Mouse (Mus musculus): Measurements from ENCODE around the gene Cables2. TPM values are rescaled to one million over a fixed set of nuclear protein-coding genes. Genes with fewer than 3 reads are reported as not detected.

The Cables2 gene
- polyA plus RNA-seq, 1 experiment: 13.2 TPM

DNA sequence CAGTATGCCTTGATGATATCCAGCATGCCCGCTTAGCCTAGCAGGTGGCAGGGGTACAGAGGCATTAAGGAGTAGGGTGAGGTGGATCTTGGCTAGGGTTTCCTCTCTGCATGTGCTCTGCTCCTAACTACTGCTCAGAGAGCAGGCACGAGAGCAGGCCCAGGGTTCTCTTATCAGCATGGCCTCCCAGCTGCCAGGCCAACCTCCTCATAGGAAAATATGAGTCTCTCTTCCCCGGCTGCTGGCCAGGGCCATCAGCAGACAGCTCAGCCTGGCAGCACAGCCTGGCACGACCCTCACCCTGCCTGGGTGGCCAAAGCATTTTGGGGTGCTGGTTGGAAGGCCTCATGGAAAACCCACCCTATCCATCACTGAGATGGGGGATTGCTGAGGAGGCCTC is 37.9 kb upstream of the Cables2 start:
- H3K9ac ChIP-seq (ENCODE audit: low read depth, poor library complexity, severe bottlenecking): no peak overlapping the region
- H3K27me3 ChIP-seq (ENCODE audit: control insufficient read depth, insufficient read depth, low read length, poor library complexity, severe bottlenecking): no peaks in the 10 kb centered on the region
- no peak overlapping the region for H3K4me3 ChIP-seq (ENCODE audit: low read depth, low read length)
- H3K36me3 ChIP-seq (ENCODE audit: control insufficient read depth, insufficient read depth, low read length, poor library complexity, severe bottlenecking): no peaks in the 10 kb centered on the region
- no peak overlapping the region for H3K27ac ChIP-seq (ENCODE audit: insufficient read depth, low read length)
- no peaks in the 10 kb centered on the region for H3K9me3 ChIP-seq (replicated peaks; ENCODE audit: control insufficient read depth, insufficient read depth, low read length, poor library complexity, severe bottlenecking)
- no peaks in the 10 kb centered on the region for H3K4me1 ChIP-seq (ENCODE audit: control insufficient read depth, insufficient read depth, low read length)
- TF ChIP-seq POLR2A (IDR thresholded peaks at IDR 0.05; ENCODE audit: insufficient read depth, low read length) (no peak), EP300 (IDR thresholded peaks at IDR 0.05; ENCODE audit: insufficient read depth, low read depth, low read length) (no peak), CTCF (IDR thresholded peaks at IDR 0.05; ENCODE audit: low read depth, low read length) (no peak)

DNA sequence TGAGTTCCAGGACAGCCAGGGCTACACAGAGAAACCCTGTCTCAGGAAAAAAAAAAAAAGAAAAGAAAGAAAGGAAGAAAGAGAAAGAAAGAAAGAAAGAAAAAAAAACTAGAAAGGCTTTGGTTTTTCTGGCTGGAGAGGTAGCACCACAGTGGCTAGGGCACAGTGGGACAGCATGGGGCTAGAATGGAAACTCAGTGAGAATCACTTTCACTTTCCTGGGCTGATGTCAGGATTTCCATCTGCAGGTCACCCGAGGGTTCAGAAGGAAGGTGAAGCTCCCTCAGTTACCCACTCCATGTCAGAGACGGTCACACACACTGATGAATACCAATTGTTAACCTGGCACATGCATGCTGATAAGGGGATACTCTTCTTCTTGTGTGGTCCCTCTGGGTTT is 34.4 kb upstream of the Cables2 start:
- TF ChIP-seq EP300 (IDR thresholded peaks at IDR 0.05; ENCODE audit: insufficient read depth, low read depth, low read length): no peak
- no peak for TF ChIP-seq CTCF (IDR thresholded peaks at IDR 0.05; ENCODE audit: low read depth, low read length)
- no peak for TF ChIP-seq POLR2A (IDR thresholded peaks at IDR 0.05; ENCODE audit: insufficient read depth, low read length)
- Histone ChIP-seq H3K36me3 (ENCODE audit: control insufficient read depth, insufficient read depth, low read length, poor library complexity, severe bottlenecking) (no peaks in the 10 kb centered on the region), H3K27ac (ENCODE audit: insufficient read depth, low read length) (no peak overlapping the region), H3K4me1 (ENCODE audit: control insufficient read depth, insufficient read depth, low read length) (no peaks in the 10 kb centered on the region), H3K4me3 (ENCODE audit: low read depth, low read length) (no peak overlapping the region), H3K9me3 (replicated peaks; ENCODE audit: control insufficient read depth, insufficient read depth, low read length, poor library complexity, severe bottlenecking) (no peaks in the 10 kb centered on the region), H3K27me3 (ENCODE audit: control insufficient read depth, insufficient read depth, low read length, poor library complexity, severe bottlenecking) (no peaks in the 10 kb centered on the region), H3K9ac (ENCODE audit: low read depth, poor library complexity, severe bottlenecking) (no peak overlapping the region)

DNA sequence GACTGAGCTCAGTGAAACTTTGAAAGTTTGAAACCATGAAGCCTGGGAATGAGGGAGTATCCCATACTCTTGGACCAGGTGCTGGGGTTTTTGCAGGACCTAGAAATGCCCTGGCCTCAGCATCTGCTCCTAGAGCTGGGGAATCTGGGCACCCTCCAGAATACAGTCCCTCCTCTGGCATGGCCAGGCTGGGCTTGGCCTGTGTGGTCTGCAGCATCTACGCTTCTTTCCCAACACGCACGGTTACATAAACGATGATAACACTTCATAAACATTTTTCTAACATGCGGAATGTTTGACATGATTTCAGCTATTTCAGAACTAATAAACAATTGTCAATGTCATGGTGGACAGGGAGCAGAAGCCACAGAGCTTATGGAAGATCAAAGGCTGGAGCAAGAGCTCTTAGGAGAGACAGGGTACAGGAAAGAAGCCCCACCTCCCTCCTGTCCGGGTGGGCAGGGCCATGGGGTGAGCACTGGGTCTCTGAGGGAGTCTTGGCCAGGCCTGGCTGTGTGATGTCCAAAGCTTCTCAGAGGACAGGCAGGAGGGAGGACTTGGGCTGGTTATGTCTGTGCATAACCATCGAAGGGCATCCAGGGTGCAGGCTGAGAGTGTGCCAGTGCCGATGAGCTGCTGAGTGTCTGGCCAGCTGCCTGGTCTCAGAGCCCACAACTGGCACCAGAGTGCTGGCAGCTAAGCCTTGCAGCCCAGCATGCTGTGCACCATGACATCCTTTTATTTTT is 33.3 kb upstream of the Cables2 start:
- no peak for TF ChIP-seq EP300 (IDR thresholded peaks at IDR 0.05; ENCODE audit: insufficient read depth, low read depth, low read length)
- TF ChIP-seq POLR2A (IDR thresholded peaks at IDR 0.05; ENCODE audit: insufficient read depth, low read length): no peak
- TF ChIP-seq CTCF (IDR thresholded peaks at IDR 0.05; ENCODE audit: low read depth, low read length): no peak
- Histone ChIP-seq H3K9me3 (replicated peaks; ENCODE audit: control insufficient read depth, insufficient read depth, low read length, poor library complexity, severe bottlenecking) (no peaks in the 10 kb centered on the region), H3K9ac (ENCODE audit: low read depth, poor library complexity, severe bottlenecking) (no peak overlapping the region), H3K27me3 (ENCODE audit: control insufficient read depth, insufficient read depth, low read length, poor library complexity, severe bottlenecking) (no peaks in the 10 kb centered on the region), H3K36me3 (ENCODE audit: control insufficient read depth, insufficient read depth, low read length, poor library complexity, severe bottlenecking) (no peaks in the 10 kb centered on the region), H3K4me3 (ENCODE audit: low read depth, low read length) (no peak overlapping the region), H3K4me1 (ENCODE audit: control insufficient read depth, insufficient read depth, low read length) (no peaks in the 10 kb centered on the region), H3K27ac (ENCODE audit: insufficient read depth, low read length) (no peak overlapping the region)

DNA sequence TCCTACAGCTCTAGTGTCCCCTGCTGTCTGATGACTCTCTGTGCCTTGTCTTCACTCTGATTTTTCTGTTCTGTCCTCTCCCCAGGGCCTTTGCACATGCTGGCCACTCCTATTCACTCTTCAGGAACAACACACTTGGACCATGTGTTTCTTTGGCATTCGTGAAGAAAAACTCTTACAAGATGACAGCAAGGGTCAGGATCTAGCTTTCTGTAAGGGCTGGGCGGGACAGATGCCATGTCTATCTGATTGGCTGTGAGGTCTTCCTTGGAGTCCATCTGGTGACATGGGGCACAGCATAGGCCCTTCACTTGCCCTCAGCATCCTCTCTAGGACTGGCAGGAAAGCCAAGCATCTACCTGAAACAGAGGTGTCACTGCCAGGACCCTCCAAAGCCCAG is 32.7 kb upstream of the Cables2 start:
- TF ChIP-seq POLR2A (IDR thresholded peaks at IDR 0.05; ENCODE audit: insufficient read depth, low read length) (no peak), EP300 (IDR thresholded peaks at IDR 0.05; ENCODE audit: insufficient read depth, low read depth, low read length) (no peak), CTCF (IDR thresholded peaks at IDR 0.05; ENCODE audit: low read depth, low read length) (no peak)
- Histone ChIP-seq H3K27ac (ENCODE audit: insufficient read depth, low read length) (no peak overlapping the region), H3K9me3 (replicated peaks; ENCODE audit: control insufficient read depth, insufficient read depth, low read length, poor library complexity, severe bottlenecking) (no peaks in the 10 kb centered on the region), H3K9ac (ENCODE audit: low read depth, poor library complexity, severe bottlenecking) (no peak overlapping the region), H3K36me3 (ENCODE audit: control insufficient read depth, insufficient read depth, low read length, poor library complexity, severe bottlenecking) (no peaks in the 10 kb centered on the region), H3K27me3 (ENCODE audit: control insufficient read depth, insufficient read depth, low read length, poor library complexity, severe bottlenecking) (no peaks in the 10 kb centered on the region), H3K4me3 (ENCODE audit: low read depth, low read length) (no peak overlapping the region), H3K4me1 (ENCODE audit: control insufficient read depth, insufficient read depth, low read length) (no peaks in the 10 kb centered on the region)

DNA sequence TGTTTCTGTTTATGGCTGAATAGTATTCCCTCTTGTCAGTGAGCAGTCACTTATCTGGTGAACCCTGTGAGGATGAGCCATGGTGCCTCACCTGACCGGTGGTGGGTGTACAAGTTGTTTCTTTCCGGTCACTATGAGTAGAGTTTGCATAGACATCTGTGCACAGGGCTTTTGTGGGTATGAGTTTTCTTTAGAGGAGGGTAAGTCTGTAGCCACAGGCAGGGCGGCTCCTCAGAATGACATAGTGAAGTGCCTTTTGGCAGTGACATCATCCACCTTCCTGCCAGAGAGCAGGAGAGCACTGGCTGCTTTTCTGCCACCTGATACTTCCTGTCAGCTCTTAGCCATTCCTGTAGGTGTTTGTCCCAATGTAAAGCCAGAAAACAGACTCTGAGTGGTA is 32.2 kb upstream of the Cables2 start:
- H3K27ac ChIP-seq (ENCODE audit: insufficient read depth, low read length): no peak overlapping the region
- H3K4me1 ChIP-seq (ENCODE audit: control insufficient read depth, insufficient read depth, low read length): no peaks in the 10 kb centered on the region
- no peak overlapping the region for H3K9ac ChIP-seq (ENCODE audit: low read depth, poor library complexity, severe bottlenecking)
- H3K36me3 ChIP-seq (ENCODE audit: control insufficient read depth, insufficient read depth, low read length, poor library complexity, severe bottlenecking): no peaks in the 10 kb centered on the region
- no peak overlapping the region for H3K4me3 ChIP-seq (ENCODE audit: low read depth, low read length)
- H3K27me3 ChIP-seq (ENCODE audit: control insufficient read depth, insufficient read depth, low read length, poor library complexity, severe bottlenecking): no peaks in the 10 kb centered on the region
- no peaks in the 10 kb centered on the region for H3K9me3 ChIP-seq (replicated peaks; ENCODE audit: control insufficient read depth, insufficient read depth, low read length, poor library complexity, severe bottlenecking)
- no peak for TF ChIP-seq EP300 (IDR thresholded peaks at IDR 0.05; ENCODE audit: insufficient read depth, low read depth, low read length)
- TF ChIP-seq CTCF (IDR thresholded peaks at IDR 0.05; ENCODE audit: low read depth, low read length): no peak
- TF ChIP-seq POLR2A (IDR thresholded peaks at IDR 0.05; ENCODE audit: insufficient read depth, low read length): no peak

DNA sequence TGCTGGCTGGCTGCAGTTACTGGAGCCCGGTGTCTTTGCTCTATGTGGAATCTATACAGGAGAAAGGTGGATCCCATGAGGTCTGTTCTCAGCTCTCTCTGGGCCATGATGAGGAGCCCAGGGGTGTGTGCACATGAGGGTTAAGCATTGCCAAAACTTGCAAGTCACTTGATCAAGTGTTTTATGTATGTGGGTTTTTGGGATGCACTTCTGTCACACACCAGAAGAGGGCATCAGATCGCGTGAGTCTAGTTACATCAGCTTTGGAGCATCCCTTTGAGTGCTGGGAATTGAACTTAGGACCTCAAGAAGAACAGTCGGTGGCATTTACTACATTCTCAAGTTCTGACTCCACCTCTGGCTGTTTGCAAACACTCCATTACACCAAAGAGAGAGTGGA is 31.3 kb upstream of the Cables2 start:
- Histone ChIP-seq H3K9me3 (replicated peaks; ENCODE audit: control insufficient read depth, insufficient read depth, low read length, poor library complexity, severe bottlenecking) (no peaks in the 10 kb centered on the region), H3K27ac (ENCODE audit: insufficient read depth, low read length) (no peak overlapping the region), H3K9ac (ENCODE audit: low read depth, poor library complexity, severe bottlenecking) (no peak overlapping the region), H3K27me3 (ENCODE audit: control insufficient read depth, insufficient read depth, low read length, poor library complexity, severe bottlenecking) (no peaks in the 10 kb centered on the region), H3K36me3 (ENCODE audit: control insufficient read depth, insufficient read depth, low read length, poor library complexity, severe bottlenecking) (no peaks in the 10 kb centered on the region), H3K4me1 (ENCODE audit: control insufficient read depth, insufficient read depth, low read length) (no peaks in the 10 kb centered on the region), H3K4me3 (ENCODE audit: low read depth, low read length) (no peak overlapping the region)
- TF ChIP-seq CTCF (IDR thresholded peaks at IDR 0.05; ENCODE audit: low read depth, low read length): no peak
- no peak for TF ChIP-seq POLR2A (IDR thresholded peaks at IDR 0.05; ENCODE audit: insufficient read depth, low read length)
- no peak for TF ChIP-seq EP300 (IDR thresholded peaks at IDR 0.05; ENCODE audit: insufficient read depth, low read depth, low read length)
